In the genomic region with DNA sequence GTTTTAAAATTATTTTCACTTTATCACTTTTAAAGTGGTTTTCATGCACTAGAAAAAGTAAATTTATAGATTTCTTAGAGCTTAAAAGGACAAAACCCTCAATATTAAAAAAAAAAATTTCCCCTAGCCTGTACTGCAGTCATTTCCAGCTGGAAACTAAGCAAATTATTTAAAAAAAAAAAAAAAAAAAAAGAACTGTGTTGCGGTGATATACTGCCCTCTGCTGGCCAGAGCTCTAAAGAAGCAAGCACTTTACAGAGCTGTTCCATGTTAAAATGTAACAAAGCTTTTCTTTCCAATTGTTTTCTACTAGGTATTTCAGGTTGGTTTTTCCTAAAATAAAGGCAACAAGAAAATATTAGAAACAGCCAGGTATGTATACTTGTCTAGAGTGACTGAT, we compare ENCODE assay signal across 9 mouse cellular contexts. TPM values are rescaled to one million over a fixed set of nuclear protein-coding genes. Genes with fewer than 3 reads are reported as not detected.
DNase-seq lines count a peak whose midpoint lies in the region; ATAC-seq and TF ChIP-seq lines count a peak whose summit lies in the region.
"Had no signal": no experiment of that assay in that cellular context is flagged by ENCODE, and none has a peak within 500 bp of the region (broad histone marks: within the 10 kb centered on the region; RNA-seq: fewer than 3 reads in every experiment).

No protein-coding gene starts in this region.

- H3K4me2 ChIP-seq in kidney, embryonic 15.5 days: no peak overlapping the region
- H3K4me2 ChIP-seq in midbrain, embryonic 15.5 days: no peak overlapping the region

- no peak overlapping the region for H3K4me3 ChIP-seq in kidney, adult 2 months (ENCODE audit: insufficient read depth, low read depth, low read length)
- no peak overlapping the region for H3K4me3 ChIP-seq in kidney, embryonic 15.5 days (replicated peaks)
- H3K4me3 ChIP-seq in cortical plate, adult 2 months (ENCODE audit: insufficient read depth, low read length): no peak overlapping the region
- no peak overlapping the region for H3K4me3 ChIP-seq in midbrain, embryonic 15.5 days
- H3K4me3 ChIP-seq: erythroblast, embryonic 14.5 days had no signal

- no peak overlapping the region for H3K9ac ChIP-seq in kidney, embryonic 15.5 days
- H3K9ac ChIP-seq in midbrain, embryonic 15.5 days: no peak overlapping the region

- no peak overlapping the region for H3K27ac ChIP-seq in kidney, adult 2 months (ENCODE audit: insufficient read depth, low read depth, low read length)
- no peak overlapping the region for H3K27ac ChIP-seq in kidney, embryonic 15.5 days
- H3K27ac ChIP-seq in cortical plate, adult 2 months (ENCODE audit: insufficient read depth, low read length): no peak overlapping the region
- H3K27ac ChIP-seq in midbrain, embryonic 15.5 days: no peak overlapping the region

- no peak for TF ChIP-seq POLR2A in kidney, adult 2 months (IDR thresholded peaks at IDR 0.05; ENCODE audit: low read depth, low read length)
- no peak for TF ChIP-seq POLR2A in cortical plate, adult 2 months (IDR thresholded peaks at IDR 0.05; ENCODE audit: extremely low read depth, insufficient read depth, low read length)

- WGBS in kidney, adult 2 months: 0% methylated on average over 1 of the region's 1 CpGs
- 5% methylated on average over 1 of the region's 1 CpGs for WGBS in kidney, embryonic 15.5 days
- 3% methylated on average over 1 of the region's 1 CpGs for WGBS in midbrain, embryonic 15.5 days

- no peak for ATAC-seq in kidney, embryonic 15.5 days (replicated peaks; ENCODE audit: low FRiP score)
- ATAC-seq in CD4-positive, CD25-positive, alpha-beta regulatory T cell, adult 4 months: peak; percentile 9
- no peak for ATAC-seq in midbrain, embryonic 15.5 days (replicated peaks)

- H3K27me3 ChIP-seq in kidney, adult 2 months (replicated peaks; ENCODE audit: control insufficient read depth, insufficient read depth, low read length): no peaks in the 10 kb centered on the region
- H3K27me3 ChIP-seq in kidney, embryonic 15.5 days: peaks cover 18% of the 10 kb centered on the region; the same call in 1 of the 2 replicates
- H3K27me3 ChIP-seq in midbrain, embryonic 15.5 days (replicated peaks): no peaks in the 10 kb centered on the region

- no peak for TF ChIP-seq CTCF in kidney, adult 2 months (conservative IDR thresholded peaks at IDR 0.05; ENCODE audit: insufficient read depth, insufficient read length, low read depth, low read length)
- peak; percentile 27; the same call in 1 of the 2 replicates for TF ChIP-seq CTCF in cortical plate, adult 2 months (IDR thresholded peaks at IDR 0.05; ENCODE audit: extremely low read depth, insufficient read depth, low read length)

- no peaks in the 10 kb centered on the region for H3K9me3 ChIP-seq in kidney, embryonic 15.5 days (replicated peaks)
- no peaks in the 10 kb centered on the region for H3K9me3 ChIP-seq in midbrain, embryonic 15.5 days

- DNase-seq in kidney, adult 2 months: peak; percentile 47
- DNase-seq in T-cell, adult 2 months (ENCODE audit: low spot score): peak; percentile 26
- DNase-seq in layer of hippocampus, adult 9-11 months: peak; percentile 14
- DNase-seq in right cerebral cortex, postnatal 10 days (ENCODE audit: low spot score in 2 of 2): peak; percentile 38 to 66

- no peaks in the 10 kb centered on the region; the same call in 1 of the 2 replicates for H3K4me1 ChIP-seq in kidney, adult 2 months (ENCODE audit: control insufficient read depth, insufficient read depth, low read length)
- no peaks in the 10 kb centered on the region for H3K4me1 ChIP-seq in kidney, embryonic 15.5 days
- peaks cover 2% of the 10 kb centered on the region; the same call in 1 of the 2 replicates for H3K4me1 ChIP-seq in cortical plate, adult 2 months (ENCODE audit: control insufficient read depth, insufficient read depth, low read length)
- H3K4me1 ChIP-seq in midbrain, embryonic 15.5 days: no peaks in the 10 kb centered on the region

- no peaks in the 10 kb centered on the region for H3K36me3 ChIP-seq in kidney, adult 2 months (ENCODE audit: control insufficient read depth, insufficient read depth, low read length)
- no peaks in the 10 kb centered on the region for H3K36me3 ChIP-seq in kidney, embryonic 15.5 days
- H3K36me3 ChIP-seq in midbrain, embryonic 15.5 days (replicated peaks): no peaks in the 10 kb centered on the region

RNA-seq across cellular contexts. Expression of a gene that starts 4.4 kb away (rescaled TPM):
- not detected in 2 replicates for polyA plus RNA-seq in kidney, adult 2 months (2012; rRNA removed)
- 0.33 and 0.38 TPM in 2 replicates for polyA plus RNA-seq in kidney, embryonic 15.5 days (2015; fragmentation: Nextera tagmentation; extraction: Ambion mirVana)
- polyA plus RNA-seq in CD4-positive, CD25-positive, alpha-beta regulatory T cell, adult 4 months (2017; shearing (Covaris generic)): under 1 TPM in 1 of 2 experiments, not detected in 1; 0.12 TPM
- 0.04 TPM in 2 replicates for polyA plus RNA-seq in cortical plate, adult 2 months (2012; rRNA removed)
- 0.40 and 0.66 TPM in 2 replicates for polyA plus RNA-seq in midbrain, embryonic 15.5 days (2015; fragmentation: Nextera tagmentation; extraction: Ambion mirVana)
- polyA plus RNA-seq: erythroblast, embryonic 14.5 days had no signal

RNA-seq across cellular contexts. Expression of a gene that starts 24.8 kb away (rescaled TPM):
- 0.10 and 0.33 TPM in 2 replicates for polyA plus RNA-seq in kidney, adult 2 months (2012; rRNA removed)
- 1.0 and 1.1 TPM in 2 replicates for polyA plus RNA-seq in kidney, embryonic 15.5 days (2015; fragmentation: Nextera tagmentation; extraction: Ambion mirVana)
- polyA plus RNA-seq in CD4-positive, CD25-positive, alpha-beta regulatory T cell, adult 4 months (2017; shearing (Covaris generic)): 10 to 100 TPM; 39.1 to 41.9 TPM
- 14.7 and 15.3 TPM in 2 replicates for polyA plus RNA-seq in cortical plate, adult 2 months (2012; rRNA removed)
- polyA plus RNA-seq in midbrain, embryonic 15.5 days (2015; fragmentation: Nextera tagmentation; extraction: Ambion mirVana): 2.6 and 3.7 TPM in 2 replicates
- polyA plus RNA-seq: erythroblast, embryonic 14.5 days had no signal
